Mouse (Mus musculus) MEL (cell line): Measurements from ENCODE around the gene Hck.

Source experiments
- CHD2 ChIP-seq: IDR thresholded peaks from 2 replicates; pipeline ENCODE4 v1.6.1; 2011; ENCODE audit warnings: low read length, improper control_type of control experiment
- CTCF ChIP-seq, 3 experiments: IDR thresholded peaks in 2 of 3; conservative IDR thresholded peaks in 1 of 3; 2 replicates each; pipeline ENCODE4 v1.5.1; 2011 to 2012; ENCODE audit warnings: low read length in 3 of 3, low read depth in 2 of 3, mild to moderate bottlenecking in 2 of 3, improper control_type of control experiment in 1 of 3, inconsistent platforms in 1 of 3, mixed read lengths in 1 of 3, moderate library complexity in 1 of 3; ENCODE audit not compliant: control insufficient read depth in 1 of 3, insufficient read depth in 1 of 3, poor library complexity in 1 of 3, severe bottlenecking in 1 of 3
- ETS1 ChIP-seq: IDR thresholded peaks from 2 replicates; pipeline ENCODE4 v1.6.1; 2012; ENCODE audit warnings: low read depth, mild to moderate bottlenecking, inconsistent platforms, low read length, improper control_type of control experiment, moderate library complexity
- GATA1 ChIP-seq: IDR thresholded peaks from 2 replicates; pipeline ENCODE4 v1.6.1; 2011; ENCODE audit warnings: low read depth, low read length, improper control_type of control experiment
- MAX ChIP-seq: IDR thresholded peaks from 2 replicates; pipeline ENCODE4 v1.6.1; 2011; ENCODE audit warnings: low read length, improper control_type of control experiment
- POLR2A ChIP-seq, 2 experiments: IDR thresholded peaks; 2 replicates each; pipeline ENCODE4 v1.6.1; 2011 to 2012; ENCODE audit warnings: low read length in 2 of 2, mild to moderate bottlenecking in 2 of 2, control low read depth in 1 of 2, improper control_type of control experiment in 1 of 2, low read depth in 1 of 2, moderate library complexity in 1 of 2; ENCODE audit not compliant: control insufficient read depth in 1 of 2, insufficient read depth in 1 of 2, poor library complexity in 1 of 2
- TAL1 ChIP-seq: IDR thresholded peaks from 2 replicates; pipeline ENCODE4 v1.6.1; 2012; ENCODE audit warnings: mild to moderate bottlenecking, inconsistent platforms, low read length, moderate library complexity, mixed read lengths
- UBTF ChIP-seq: IDR thresholded peaks from 2 replicates; pipeline ENCODE4 v1.6.1; 2012; ENCODE audit warnings: low read depth, mild to moderate bottlenecking, inconsistent platforms, low read length, improper control_type of control experiment, moderate library complexity, borderline replicate concordance; ENCODE audit not compliant: insufficient read depth
- USF1 ChIP-seq: IDR thresholded peaks from 2 replicates; pipeline ENCODE4 v1.6.1; 2014; ENCODE audit warnings: low read depth, mild to moderate bottlenecking, inconsistent platforms, low read length, improper control_type of control experiment, moderate library complexity
- ZC3H11A ChIP-seq: IDR thresholded peaks from 2 replicates; pipeline ENCODE4 v1.6.1; 2012; ENCODE audit warnings: low read depth, mild to moderate bottlenecking, inconsistent platforms, low read length, improper control_type of control experiment
- ZMIZ1 ChIP-seq: IDR thresholded peaks from 2 replicates; pipeline ENCODE4 v1.6.1; 2012; ENCODE audit warnings: low read depth, mild to moderate bottlenecking, inconsistent platforms, low read length, improper control_type of control experiment, moderate library complexity

- no peak for TF ChIP-seq UBTF
- no peak for TF ChIP-seq CTCF (IDR thresholded peaks at IDR 0.05 in 2 of 3, conservative IDR thresholded peaks at IDR 0.05 in 1 of 3; ENCODE audit: control insufficient read depth in 1 of 3, insufficient read depth in 1 of 3, low read depth in 2 of 3, low read length in 3 of 3, poor library complexity in 1 of 3, severe bottlenecking in 1 of 3)
- TF ChIP-seq CHD2, result no peak
- TF ChIP-seq TAL1, result no peak
- no peak for TF ChIP-seq ZC3H11A
- TF ChIP-seq GATA1, result no peak
- TF ChIP-seq MAX, result no peak
- no peak for TF ChIP-seq ETS1
- no peak for TF ChIP-seq POLR2A (IDR thresholded peaks at IDR 0.05; ENCODE audit: control insufficient read depth in 1 of 2, insufficient read depth in 1 of 2, low read depth in 1 of 2, low read length in 2 of 2, poor library complexity in 1 of 2)
- no peak for TF ChIP-seq ZMIZ1
- TF ChIP-seq USF1, result no peak
These were observed 42.8 kb downstream of the Hck start for GRCm38 (mm10) chr2:153151026-153151425.
